Mouse (Mus musculus) ES-Bruce4 (cell line): ENCODE data around the gene Vezt.

ENCODE experiments used
- CTCF ChIP-seq: IDR thresholded peaks from one replicate; pipeline ENCODE4 v1.8.1; 2011; ENCODE audit warnings: low read depth, low read length
- POLR2A ChIP-seq: IDR thresholded peaks from one replicate; pipeline ENCODE4 v1.8.1; 2011; ENCODE audit warnings: low read length; ENCODE audit not compliant: insufficient read depth

DNA sequence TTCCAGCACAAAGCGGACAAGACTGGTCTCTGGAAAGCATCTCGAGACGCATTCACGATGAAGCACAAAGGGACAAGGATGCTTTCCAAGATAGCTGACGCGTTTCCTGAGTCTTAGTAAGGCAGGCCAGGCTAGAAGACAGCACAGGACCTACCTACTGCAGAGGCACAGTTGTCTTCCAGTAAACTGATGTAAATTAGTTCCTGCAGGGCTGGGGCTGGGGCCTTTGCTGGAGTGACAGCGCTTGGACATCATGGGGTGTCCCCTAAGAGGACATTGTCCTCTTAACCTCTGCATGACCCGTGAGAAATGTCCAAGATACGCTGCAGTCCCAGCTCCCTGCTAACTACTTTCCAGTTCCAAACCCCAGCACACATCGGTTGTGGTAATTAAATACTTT lies 66.3 kb downstream of the Vezt start:
- no peak for TF ChIP-seq CTCF
- TF ChIP-seq POLR2A, result no peak
